Mouse (Mus musculus): ENCODE data around the gene Dnajb6.
"Not testable (repeated sequence)": the region's sequence is repeated elsewhere in the genome, so short reads cannot be mapped to it uniquely, and the experiment has no call there.

Gene Dnajb6

DNA sequence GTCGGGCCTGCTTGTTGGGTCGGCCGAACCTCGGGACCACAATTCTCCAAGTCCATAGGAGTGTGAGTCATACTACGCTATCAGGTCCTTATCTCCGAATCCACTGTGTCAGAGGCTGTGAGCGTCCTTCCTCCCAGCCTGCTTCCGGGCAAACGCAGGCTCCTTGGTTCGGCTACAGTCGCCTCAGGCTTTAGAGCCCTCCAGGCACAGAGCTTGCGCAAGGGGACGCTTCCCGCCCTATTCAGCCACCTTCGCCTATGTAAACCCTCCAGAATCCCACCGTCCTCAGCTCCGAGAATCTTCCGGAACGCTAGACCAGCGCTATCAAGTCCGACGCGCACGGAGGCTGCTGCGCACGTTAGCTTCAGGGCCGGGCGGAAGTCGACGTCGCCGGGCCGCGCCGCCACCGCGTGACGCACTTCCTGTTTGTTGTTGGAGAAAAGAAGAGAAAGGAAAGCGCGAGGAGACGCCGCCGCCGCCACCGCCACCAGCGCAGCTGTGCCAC is at the start of gene Dnajb6, which contains the start of gene Gm5129:
Gene Dnajb6, plus strand, starts transcription at position 132 of the 505 bp plus-strand sequence.
Gene Gm5129, minus strand, starts transcription at position 380 of the 505 bp plus-strand sequence.
- DNase-seq (ENCODE audit: extremely low read depth, low read depth, low spot score), result no peak

DNA sequence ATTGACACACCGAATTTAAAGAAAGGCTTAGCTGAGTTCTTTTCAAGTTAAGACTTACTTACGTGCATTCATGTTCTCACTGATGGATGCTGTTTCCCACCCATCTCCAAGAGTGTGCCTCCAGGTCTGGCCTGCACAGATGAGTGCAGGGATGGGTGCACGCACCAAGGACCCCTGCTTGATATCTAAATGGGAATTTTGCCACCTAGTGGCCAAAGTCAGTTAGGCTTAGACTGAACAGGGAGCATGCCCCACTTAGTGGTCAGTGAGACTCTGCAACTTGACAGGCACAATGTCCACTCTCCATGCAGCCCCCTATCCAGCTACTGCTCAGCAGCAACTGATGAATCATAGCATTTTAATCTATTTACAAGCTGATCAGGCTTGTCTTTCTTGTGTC is 47.8 kb upstream of the Dnajb6 start:
- DNase-seq (ENCODE audit: extremely low read depth, low read depth, low spot score), result no peak

DNA sequence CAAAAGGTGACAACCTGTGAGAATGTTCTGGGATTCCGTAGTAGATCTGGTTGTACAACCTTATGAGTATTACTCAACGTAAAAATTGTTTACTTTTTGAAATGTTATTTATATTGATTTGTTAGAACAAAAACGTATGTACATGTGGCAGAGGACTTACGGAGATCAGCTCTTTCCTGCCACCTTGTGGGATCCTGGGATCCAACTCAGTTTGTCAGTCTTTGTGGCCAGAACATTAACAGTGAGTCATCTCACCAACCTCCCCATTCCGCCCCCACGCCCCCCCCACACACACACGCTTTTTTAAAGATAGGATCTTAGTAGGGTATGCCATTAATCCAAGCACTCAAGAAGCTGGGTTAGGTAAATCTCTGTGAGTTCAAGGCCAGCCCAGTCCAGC is 47.1 kb upstream of the Dnajb6 start:
- no peak for DNase-seq (ENCODE audit: extremely low read depth, low read depth, low spot score)

DNA sequence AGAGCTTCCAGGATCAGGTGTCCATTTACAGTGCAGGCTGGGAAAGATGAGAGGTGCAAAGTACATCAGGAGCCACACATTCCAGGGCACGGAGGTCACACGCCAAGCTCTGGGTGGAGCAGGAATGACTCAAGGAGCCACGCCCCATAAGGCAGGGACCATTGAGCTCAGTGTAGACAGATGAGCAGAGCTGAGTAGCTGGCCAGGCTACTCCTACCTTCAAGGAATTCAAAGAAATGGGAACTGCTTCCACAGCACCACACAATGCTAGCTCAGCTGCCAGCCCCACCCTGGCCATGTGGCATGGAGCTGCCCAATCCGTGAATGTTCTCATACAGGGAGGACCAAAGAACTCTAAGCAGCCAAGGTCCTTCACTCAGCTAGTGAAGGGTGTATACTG is 37.0 kb upstream of the Dnajb6 start:
- no peak for DNase-seq (ENCODE audit: extremely low read depth, low read depth, low spot score)

DNA sequence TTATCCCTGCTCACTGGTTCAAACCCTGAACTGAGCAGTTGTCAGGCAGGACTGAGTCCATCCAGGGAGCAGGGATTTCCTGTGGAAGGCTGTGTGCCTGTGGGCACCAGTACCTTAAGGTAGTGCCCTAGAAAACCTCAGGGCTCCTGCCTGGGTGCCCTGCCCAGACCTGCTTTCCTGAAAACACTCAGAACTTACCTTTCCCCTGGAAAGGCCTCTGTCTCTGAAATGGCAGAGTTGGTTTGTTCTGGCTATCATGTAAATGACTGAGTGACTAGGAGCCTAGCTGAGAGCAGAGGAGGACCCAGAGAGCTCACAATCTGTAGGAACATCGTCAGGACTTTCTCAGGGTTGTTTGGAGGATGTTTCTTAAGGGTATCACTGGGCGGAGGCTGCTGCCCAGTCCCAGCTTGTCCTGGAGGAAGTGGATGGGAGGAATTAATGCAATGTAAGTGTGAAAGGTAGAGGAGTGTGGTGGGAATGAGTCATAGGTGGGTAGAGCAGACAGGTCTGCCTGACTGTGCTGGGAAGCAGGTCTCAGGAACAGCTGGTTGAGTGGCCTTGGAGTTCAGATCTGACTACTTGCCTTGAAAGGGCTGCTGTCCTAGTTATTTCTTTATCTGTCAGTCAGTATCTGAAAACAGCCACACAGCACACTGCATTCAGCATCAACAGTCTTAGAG is 35.8 kb upstream of the Dnajb6 start:
- DNase-seq (ENCODE audit: extremely low read depth, low read depth, low spot score), result no peak

DNA sequence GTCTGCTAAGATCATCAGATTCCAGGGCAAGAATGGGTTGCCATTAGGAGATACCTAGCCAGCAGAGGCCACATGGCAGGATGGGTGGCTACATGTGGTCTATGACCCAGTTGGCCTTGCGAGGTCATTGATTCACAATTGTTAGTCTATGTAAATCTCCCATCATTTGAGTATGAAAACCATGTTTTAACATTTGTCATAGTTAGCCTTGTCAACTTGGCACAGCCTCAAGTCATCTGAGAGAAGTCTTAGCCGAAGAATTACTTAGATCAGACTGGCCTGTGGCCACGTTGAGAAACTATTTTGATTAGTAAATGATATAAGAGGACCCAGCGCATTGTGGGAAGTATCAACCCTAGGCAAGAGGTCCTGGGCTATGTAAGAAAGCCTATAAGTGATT is 28.2 kb upstream of the Dnajb6 start:
- no peak for DNase-seq (ENCODE audit: extremely low read depth, low read depth, low spot score)

DNA sequence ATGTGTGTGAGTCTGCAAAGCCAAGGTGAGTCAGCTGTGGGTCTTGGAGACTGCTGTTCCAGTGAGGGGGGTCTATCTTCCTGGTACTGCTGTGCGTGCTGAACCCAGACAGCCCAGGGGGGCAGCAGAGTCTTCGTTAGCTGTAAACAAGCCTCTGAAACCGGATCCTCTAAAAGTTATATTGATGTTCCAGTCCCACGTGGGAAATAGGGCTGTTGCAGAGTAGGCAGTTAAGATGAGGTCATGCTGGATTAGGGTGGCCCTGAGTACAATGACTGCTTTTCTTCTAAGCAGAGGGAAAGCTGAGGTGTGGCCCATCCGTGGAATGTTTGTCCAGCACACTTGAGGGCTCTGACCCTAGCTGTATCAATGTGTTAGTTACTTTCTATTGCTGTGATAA is 27.2 kb upstream of the Dnajb6 start:
- no peak for DNase-seq (ENCODE audit: extremely low read depth, low read depth, low spot score)

DNA sequence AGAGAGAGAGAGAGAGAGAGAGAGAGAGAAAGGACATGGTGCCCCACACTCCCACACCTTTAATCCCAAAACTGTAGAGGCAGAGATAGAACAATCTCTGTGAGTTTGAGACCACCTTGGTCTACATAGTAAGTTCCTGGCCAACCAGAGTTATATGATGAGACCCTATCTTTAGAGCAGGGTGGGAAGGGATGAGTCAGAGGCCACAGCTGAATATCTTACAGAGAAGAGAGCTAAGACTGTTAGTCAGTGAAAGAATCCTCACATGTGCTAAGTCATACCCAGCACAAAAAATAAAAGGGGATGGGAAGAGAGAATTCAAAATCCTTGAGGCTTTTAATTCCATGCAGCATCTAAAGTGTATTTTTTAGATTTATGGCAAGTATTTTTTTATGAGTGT is 23.9 kb upstream of the Dnajb6 start:
- no peak for DNase-seq (ENCODE audit: extremely low read depth, low read depth, low spot score)

DNA sequence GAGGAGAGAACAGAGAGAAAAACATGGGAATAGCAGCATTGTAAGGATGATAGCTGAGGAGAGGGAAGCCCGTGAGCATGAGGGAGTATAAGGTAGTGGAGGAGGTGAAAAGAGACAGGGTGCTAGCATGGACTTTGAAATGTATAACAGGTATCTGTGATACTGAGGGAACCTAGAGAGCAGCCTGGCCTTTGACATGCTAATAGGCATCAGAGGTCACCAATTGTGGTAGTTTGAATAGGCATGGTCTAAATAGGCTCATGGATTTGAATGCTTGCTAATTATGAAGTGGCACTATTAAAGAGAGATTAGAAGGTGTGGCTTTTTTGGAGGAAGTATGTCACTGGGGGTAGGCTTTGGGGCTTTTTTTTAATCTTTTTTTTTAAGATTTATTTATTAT is 22.6 kb upstream of the Dnajb6 start:
- no peak for DNase-seq (ENCODE audit: extremely low read depth, low read depth, low spot score)

DNA sequence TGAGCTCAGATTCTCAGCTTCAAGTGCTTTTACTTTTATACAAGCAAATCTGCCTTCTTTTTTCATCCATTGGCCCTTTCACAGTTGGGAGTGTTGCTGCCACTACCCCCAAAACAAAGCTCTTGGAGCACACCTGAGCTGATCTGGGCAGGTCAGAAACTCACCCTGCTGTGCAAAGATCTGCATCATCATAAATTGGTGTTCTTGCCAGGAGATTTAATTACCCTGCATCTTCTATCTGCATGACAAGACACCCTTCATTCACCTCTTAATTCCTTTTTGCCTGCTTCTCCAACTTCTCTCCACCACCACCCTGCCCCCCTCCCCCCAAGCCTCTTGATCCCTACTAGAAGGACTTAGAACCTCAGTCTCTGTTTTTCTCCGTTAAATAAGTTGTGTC is 14.3 kb upstream of the Dnajb6 start:
- no peak for DNase-seq (ENCODE audit: extremely low read depth, low read depth, low spot score)

DNA sequence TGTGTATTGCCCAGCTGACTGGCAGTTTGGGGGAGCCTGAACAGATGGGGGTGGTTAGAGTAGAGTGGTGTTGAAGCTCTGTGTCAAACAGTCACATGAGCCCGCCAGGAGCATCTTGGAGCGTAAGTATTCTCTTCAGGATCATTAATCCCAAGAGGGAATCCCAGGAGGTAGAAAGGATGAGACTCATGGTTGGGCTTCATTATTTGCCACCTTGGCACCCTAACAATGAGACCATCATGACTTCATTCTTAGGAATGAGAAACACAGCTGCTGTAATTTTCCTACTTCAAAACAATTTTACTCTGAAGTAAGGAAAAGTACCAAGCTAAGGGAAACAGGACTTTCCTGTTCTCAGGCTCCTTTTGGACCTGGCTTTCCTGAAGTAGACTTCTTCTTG is 10.1 kb upstream of the Dnajb6 start:
- DNase-seq (ENCODE audit: extremely low read depth, low read depth, low spot score), result no peak

DNA sequence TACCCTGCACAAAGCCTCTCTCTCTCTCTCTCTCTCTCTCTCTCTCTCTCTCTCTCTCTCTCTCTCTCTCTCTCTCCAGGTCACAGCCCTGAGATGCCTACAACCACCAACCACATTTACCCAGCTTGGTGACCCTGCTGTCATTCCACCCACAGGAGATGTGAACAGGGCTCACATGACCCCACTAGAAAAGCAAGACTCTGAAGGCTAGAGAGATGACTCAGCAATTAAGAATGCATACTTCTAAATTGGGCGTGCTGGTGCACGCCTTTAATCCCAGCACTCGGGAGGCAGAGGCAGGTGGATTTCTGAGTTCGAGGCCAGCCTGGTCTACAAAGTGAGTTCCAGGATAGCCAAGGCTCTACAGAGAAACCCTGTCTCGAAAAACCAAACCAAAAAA is 9.4 kb upstream of the Dnajb6 start:
- not testable (repeated sequence) for DNase-seq (ENCODE audit: extremely low read depth, low read depth, low spot score)

DNA sequence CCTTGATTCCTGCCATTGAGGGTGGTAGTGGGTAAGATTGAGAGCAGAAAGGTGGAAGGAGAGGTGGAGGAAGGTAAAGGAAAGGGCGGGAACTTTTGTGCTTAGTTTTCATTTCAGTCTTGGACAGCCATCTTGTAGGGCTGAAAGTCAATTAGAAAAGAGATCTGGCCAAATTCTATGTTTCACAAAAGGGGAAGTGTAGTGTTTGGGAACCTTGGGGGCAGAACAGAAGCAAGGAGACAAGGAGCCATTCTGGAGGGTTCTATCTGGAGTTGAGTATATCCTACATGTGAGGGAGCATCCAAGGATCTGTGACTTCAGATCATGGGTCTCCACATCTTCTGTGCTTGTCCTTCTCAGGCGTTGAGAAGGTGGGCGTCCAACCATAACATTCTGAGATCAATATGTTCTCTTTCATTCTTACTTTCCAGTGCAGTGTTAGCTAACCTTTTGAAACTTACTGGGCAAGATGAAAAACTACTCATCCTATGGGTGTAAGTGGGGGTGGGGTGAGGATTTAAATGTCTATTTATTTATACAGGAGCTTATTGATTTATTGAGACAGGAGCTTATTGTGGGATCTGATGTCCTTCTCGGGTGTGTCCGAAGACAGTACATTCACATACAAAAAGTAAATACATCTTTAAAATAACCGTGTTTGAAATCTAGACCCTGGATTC is 517 bp upstream of the Dnajb6 start:
- DNase-seq (ENCODE audit: extremely low read depth, low read depth, low spot score), result no peak

DNA sequence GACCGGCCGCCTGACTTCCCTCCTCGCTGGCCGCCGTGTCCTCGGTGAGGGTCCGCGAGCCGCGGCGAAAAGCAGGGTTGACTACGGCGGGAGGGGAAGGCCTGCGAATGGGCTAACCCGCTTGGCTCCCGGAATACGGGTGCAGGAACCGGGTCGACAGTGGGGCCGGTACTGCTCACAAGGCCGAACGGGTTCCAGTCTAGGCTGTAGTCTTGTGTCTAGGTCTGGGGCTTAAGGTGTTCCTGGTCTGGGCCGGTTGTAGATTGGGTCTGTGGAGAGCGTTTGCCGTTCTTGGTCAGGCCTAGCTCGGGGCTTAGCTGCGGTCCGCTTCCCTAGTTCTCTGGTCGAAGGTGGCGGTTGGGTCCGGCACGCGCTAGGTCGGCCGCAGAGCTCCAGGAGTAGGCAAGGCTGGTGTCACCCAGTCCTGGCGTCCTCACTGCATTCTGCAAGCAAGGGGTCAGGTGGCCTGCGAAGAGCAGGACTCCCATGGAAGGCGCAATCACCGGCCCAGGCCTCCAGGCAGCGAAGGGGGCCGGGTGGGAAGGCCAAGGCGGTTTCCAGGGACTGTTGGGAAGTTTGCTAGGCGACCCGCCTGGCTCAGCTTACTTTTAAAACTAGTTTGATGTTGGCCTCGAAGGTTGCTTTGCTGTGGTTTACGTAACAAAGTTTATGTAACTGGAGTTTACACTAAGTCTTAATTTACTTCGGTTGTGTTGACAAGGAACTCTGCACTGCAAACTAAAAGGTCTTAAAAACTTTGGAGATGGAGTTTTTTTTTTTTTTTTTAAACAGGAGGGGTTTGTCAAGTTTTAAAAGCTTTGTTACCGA is 799 bp downstream of the Dnajb6 start:
- no peak for DNase-seq (ENCODE audit: extremely low read depth, low read depth, low spot score)

DNA sequence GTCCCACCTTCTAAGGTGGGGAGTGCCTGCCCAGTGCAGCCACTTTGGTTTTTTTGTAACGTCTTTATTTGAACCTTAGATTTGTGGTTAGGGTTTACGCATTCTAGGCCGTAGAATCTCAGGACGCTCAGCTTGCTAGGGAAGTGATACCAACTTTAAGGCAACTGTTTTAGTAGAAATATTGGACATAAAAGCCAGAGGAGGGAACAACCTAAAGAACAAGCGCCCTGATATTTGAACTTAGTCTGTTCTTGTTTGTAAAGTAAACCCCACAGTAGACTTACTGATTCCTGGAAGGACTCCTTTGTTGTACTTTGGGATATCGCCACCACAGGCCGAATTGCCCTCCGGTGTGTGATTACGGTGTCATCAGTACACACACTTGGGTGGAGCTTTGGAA is 1.5 kb downstream of the Dnajb6 start:
- no peak for DNase-seq (ENCODE audit: extremely low read depth, low read depth, low spot score)

DNA sequence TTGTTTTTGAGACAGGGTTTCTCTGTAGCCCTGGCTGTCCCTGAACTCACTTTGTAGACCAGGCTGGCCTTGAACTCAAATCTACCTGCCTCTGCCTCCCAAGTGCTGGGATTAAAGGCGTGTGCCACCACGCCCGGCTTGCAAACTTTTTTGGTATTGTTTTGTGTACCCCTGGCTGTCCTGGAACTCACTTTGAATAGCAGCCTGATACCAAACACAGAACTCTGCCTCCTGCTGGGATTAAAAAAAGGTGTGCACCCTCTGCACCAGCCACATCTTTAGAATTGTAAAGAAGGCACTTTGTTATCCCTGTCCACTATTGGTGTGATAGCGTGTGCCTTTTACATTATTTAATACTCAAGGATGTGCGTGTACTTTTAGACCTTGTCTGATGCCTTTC is 2.0 kb downstream of the Dnajb6 start:
- DNase-seq (ENCODE audit: extremely low read depth, low read depth, low spot score), result no peak

DNA sequence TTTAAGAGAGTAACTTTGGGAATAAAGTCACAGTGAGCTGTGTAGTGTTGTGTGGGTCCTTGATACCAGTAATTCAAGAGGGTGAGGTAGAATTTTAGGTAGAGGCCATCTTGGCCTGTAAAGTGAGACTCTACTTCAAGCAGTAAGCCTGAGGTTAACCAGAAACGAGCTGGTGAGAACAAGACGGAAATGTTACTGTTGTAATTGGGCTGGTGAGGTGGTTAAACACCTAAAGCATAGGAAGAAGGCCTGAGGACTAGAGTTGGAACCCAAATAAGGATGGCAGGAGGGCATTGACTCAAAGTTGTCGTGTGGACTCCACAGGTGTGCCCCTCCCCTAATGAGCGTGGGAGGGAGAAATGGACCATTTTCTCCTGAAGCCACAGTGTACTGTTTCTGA is 2.6 kb downstream of the Dnajb6 start:
- no peak for DNase-seq (ENCODE audit: extremely low read depth, low read depth, low spot score)

DNA sequence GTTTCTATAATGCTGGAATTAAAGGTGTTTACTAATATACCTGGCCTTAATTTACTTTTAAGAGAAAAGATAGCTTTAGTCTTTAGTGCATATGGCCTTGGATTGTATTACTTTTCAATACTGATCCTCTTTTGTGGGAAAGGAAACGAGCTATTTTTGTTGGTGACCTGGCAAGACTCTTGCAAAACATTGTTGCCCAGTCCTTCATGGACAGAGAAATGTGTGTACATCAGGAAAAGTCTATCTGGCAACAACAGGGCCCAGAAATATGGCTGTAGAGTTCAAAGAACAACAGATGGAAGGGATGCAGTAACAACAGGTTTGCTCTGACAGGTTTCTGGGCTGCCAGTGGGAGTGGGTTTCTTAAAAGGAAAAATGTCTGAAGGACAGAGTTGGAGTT is 5.2 kb downstream of the Dnajb6 start:
- no peak for DNase-seq (ENCODE audit: extremely low read depth, low read depth, low spot score)

DNA sequence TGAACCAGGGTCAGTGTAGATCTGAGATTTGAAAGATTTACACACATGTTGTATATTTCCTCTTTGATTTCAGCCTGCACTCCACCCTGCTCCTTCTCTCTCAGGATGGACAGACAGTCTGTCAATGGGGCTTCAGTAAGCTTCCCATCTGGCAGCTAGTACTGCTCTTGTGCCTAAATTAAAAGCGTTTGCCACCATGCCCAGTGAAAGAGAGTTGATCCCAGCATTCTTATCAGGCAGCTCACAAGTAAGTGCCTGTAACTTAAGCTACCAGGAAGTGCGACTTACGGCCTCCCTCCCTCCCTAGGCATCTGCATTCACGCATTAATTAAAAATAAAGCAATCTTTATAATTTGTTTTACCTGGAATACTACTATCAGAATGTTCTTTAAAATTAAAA is 5.6 kb downstream of the Dnajb6 start:
- no peak for DNase-seq (ENCODE audit: extremely low read depth, low read depth, low spot score)

DNA sequence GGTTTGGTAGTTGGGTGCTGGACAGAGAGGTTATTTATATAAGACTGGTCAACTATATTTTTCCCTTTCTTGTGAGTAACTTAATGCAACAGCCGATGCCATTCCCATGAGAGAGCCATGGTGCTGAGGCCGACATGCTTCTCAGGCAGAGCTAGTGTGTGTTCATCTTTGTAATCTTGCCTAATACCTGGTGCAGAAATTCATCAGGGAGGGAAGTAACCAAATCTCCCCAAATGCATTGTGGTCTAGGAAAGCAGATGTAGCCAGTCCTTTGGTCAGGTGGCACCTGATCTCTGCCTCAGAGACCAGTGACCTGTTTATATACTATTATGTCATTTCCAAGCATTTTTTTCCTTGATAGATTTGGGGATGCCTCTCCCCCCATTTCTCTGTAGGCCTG is 12.2 kb downstream of the Dnajb6 start:
- DNase-seq (ENCODE audit: extremely low read depth, low read depth, low spot score), result no peak

DNA sequence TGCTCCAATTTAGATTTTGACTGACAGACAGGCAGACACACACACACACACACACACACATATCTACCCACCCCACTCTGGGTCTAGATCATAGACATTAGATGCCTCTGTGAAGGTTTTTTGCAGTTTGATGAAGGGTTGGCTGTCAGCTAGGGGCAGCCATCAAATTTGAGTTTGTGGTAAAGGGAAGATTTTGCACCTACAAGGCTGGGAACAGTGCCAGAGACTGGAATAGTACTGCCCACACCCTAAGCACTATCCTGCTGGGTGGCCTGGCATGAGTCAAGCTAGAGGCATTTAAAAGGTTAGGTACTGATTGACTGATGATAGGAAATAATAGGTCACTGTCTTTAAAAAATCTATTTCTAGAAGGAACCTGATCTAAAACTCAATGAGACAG is 15.8 kb downstream of the Dnajb6 start:
- no peak for DNase-seq (ENCODE audit: extremely low read depth, low read depth, low spot score)

DNA sequence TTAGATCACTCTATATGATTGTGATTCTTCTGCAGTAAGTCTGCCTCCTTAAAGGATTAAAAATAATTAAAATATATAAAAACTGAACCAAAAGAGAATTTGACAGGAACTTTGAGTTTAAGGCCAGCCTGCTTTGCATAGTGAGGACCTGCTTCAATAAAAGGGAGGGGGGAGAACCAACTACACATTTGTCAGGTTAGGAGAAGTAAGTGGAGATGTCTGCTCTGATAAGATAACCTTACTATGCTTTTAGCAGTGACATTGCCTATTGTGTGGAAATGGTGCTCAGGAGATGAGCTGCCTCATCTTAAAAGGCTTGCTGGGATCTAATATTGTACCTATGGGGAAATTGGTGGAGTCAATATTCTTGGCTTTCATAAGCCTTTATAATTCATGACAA is 17.4 kb downstream of the Dnajb6 start:
- no peak for DNase-seq (ENCODE audit: extremely low read depth, low read depth, low spot score)
